ENCODE assay signal across 8 mouse cellular contexts in the genomic region with DNA sequence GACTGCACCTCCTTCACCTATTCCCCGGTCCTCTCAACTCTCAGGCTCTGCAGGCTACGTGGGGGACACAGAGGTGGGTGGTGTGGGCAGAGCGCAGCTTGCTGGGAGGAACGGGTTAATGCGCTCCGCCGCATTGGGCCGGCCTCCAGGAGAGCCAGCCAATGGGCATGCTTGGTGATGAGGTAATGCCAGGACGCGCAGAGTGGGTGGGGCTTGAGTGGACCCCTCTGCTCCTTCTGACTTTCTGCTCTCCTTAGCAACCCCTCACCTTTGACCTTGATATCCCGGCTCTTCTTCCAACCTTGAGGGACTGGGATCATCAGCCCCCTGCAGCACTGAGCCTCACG.
DNase-seq lines count a peak whose midpoint lies in the region; ATAC-seq and TF ChIP-seq lines count a peak whose summit lies in the region.

No protein-coding gene starts in this region.

- peaks cover 68% of the 10 kb centered on the region for H3K4me1 ChIP-seq in hindbrain, postnatal 0 days (ENCODE audit: insufficient read depth, low read length)

- peak overlapping the region; percentile 46 for H3K9ac ChIP-seq in hindbrain, postnatal 0 days (replicated peaks; ENCODE audit: low read length)

- TF ChIP-seq CTCF in hindbrain, postnatal 0 days (IDR thresholded peaks at IDR 0.05; ENCODE audit: low read depth) = peak; percentile 20; the same call in 1 of the 2 replicates
- TF ChIP-seq CTCF in left cerebral cortex, adult 2 months (IDR thresholded peaks at IDR 0.05) = no peak; the same call in 1 of the 2 replicates

- ATAC-seq in hindbrain, postnatal 0 days = peak; percentile 80
- no peak for ATAC-seq in erythroid progenitor cell, adult 5-6 weeks (replicated peaks; ENCODE audit: low FRiP score, poor library complexity, severe bottlenecking)

- no peaks in the 10 kb centered on the region for H3K36me3 ChIP-seq in hindbrain, postnatal 0 days (ENCODE audit: insufficient read depth, low read length)

- H3K27me3 ChIP-seq in hindbrain, postnatal 0 days (ENCODE audit: insufficient read depth, low read length) = no peaks in the 10 kb centered on the region

- H3K4me2 ChIP-seq in hindbrain, postnatal 0 days (ENCODE audit: low read depth, low read length) = peak overlapping the region; percentile 52

- no peak overlapping the region for H3K4me3 ChIP-seq in hindbrain, postnatal 0 days (ENCODE audit: low read length)
- H3K4me3 ChIP-seq in left cerebral cortex, adult 2 months = peak overlapping the region; percentile 50

- DNase-seq in adipocyte (ENCODE audit: low spot score) = peak; percentile 82
- peak; percentile 81 to 94 for DNase-seq in cerebellum, postnatal 4 days (ENCODE audit: low spot score in 2 of 2)
- DNase-seq in gastrocnemius, adult 8-10 months (ENCODE audit: low spot score in 2 of 2) = peak; percentile 79 to 80
- peak; percentile 95 for DNase-seq in hindbrain, postnatal 0 days (ENCODE audit: low spot score)
- DNase-seq in left cerebral cortex, adult 2 months (ENCODE audit: extremely low spot score in 1 of 2, low spot score in 2 of 2) = peak; percentile 88
- DNase-seq in lung, postnatal 4 days = peak; percentile 94
- peak; percentile 95 to 96 for DNase-seq in right cerebral cortex, postnatal 10 days (ENCODE audit: low spot score in 2 of 2)

- WGBS in hindbrain, postnatal 0 days = 3% methylated on average over 12 of the region's 12 CpGs

- intact Hi-C loops in left cerebral cortex, adult 2 months (cut with DNase I) = loop anchor here (1.0 to 2.0 kb wide), 4 partner anchors 10 to 248 kb away; no protein-coding TSS in a partner anchor

- no peaks in the 10 kb centered on the region for H3K9me3 ChIP-seq in hindbrain, postnatal 0 days (ENCODE audit: low read length)

- H3K27ac ChIP-seq in hindbrain, postnatal 0 days = peak overlapping the region; percentile 95
- peak overlapping the region; percentile 100 for H3K27ac ChIP-seq in left cerebral cortex, adult 2 months
